Mouse (Mus musculus): ENCODE results near the gene Aox4. TPM values are rescaled to one million over a fixed set of nuclear protein-coding genes. Genes with fewer than 3 reads are reported as not detected.

Aox4 gene
- under 1 TPM; 0.24 to 0.49 TPM for total RNA-seq (2023)

DNA sequence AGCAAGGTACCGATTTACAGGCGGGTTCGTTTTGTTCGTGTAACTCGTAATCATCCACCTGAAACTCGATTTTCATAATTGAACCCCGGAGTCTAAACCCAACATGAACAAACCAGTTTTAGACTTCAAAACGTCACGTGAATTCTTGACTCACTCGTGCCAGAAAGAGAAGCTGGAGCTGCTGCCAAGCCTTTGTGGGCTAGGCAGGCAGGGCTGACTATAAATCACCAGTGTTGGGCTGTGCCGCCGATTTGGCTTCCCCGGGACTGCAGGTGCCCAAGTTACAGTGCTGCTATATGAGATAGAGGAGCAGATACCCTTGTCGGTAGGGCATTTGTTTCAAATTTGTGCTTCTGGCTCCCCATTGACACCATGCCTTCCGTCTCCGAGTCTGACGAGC is at the start of gene Aox4:
Aox4 (plus strand) TSS at position 195 of the 400 bp plus-strand sequence.

DNA sequence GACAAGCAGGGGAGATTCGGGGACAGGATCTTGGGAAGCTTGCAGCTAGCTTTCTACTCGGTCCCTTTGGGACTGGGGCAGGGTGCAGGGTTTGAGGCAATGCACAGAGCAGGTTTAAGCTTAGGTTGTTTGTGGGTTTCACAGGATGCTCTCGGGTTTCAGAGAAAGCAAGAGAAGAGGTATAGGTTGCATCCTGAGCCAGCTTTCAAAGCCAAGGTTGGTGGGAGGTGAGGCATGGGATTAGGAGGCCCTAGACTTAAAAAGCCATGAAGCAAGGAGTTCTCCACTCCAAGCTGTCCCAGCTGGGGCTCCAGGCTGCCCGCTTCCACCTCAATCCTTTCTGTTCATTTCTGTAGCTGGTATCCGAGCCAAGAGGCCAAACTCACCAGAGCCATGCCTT is 67.8 kb downstream of the Aox4 start, which contains the start of gene Aox2:
Aox2 (plus strand) TSS at position 301 of the 400 bp plus-strand sequence.

Other genes with a start within 250 kb of the Aox4 start
- 1 to 10 TPM in 1 of 2 experiments, under 1 TPM in 1; 0.71 to 1.2 TPM for gene Sgo2a, start 214.4 kb upstream of the Aox4 start, total RNA-seq (2023)
- 10 to 100 TPM; 41.2 to 50.3 TPM for gene Kctd18, start 191.4 kb upstream of the Aox4 start, total RNA-seq (2023)
- not detected for gene Aox1, start 180.5 kb upstream of the Aox4 start, total RNA-seq (2023)
- gene Aox3, start 97.3 kb upstream of the Aox4 start, total RNA-seq (2023) = not detected
- gene Aox2, start 67.9 kb downstream of the Aox4 start, total RNA-seq (2023) = under 1 TPM in 1 of 2 experiments, not detected in 1; 0.09 TPM
- 100 to 1,000 TPM; 154 to 174 TPM for gene Bzw1, start 182.5 kb downstream of the Aox4 start, total RNA-seq (2023)
- gene Clk1, start 213.7 kb downstream of the Aox4 start, total RNA-seq (2023) = 1,000 to 10,000 TPM; 1,363 to 1,483 TPM
- gene Nif3l1, start 234.8 kb downstream of the Aox4 start, total RNA-seq (2023) = 10 to 100 TPM; 15.4 to 16.5 TPM
- 10 to 100 TPM; 23.0 to 34.5 TPM for gene Ppil3, start 235.1 kb downstream of the Aox4 start, total RNA-seq (2023)

Measured in B cell, adult 67 days (primary cell).